Mouse (Mus musculus) c-Kit-positive CD71-positive TER-119-negative erythroid progenitor cells, embryonic 14.5 days (primary cell): ENCODE measurements around the gene Lrpap1.

Experiments used
- DNase-seq: peaks from one replicate; pipeline ENCODE4 v3.0.0-alpha.2; 2013; ENCODE audit warnings: low read depth

Lrpap1 gene

DNA sequence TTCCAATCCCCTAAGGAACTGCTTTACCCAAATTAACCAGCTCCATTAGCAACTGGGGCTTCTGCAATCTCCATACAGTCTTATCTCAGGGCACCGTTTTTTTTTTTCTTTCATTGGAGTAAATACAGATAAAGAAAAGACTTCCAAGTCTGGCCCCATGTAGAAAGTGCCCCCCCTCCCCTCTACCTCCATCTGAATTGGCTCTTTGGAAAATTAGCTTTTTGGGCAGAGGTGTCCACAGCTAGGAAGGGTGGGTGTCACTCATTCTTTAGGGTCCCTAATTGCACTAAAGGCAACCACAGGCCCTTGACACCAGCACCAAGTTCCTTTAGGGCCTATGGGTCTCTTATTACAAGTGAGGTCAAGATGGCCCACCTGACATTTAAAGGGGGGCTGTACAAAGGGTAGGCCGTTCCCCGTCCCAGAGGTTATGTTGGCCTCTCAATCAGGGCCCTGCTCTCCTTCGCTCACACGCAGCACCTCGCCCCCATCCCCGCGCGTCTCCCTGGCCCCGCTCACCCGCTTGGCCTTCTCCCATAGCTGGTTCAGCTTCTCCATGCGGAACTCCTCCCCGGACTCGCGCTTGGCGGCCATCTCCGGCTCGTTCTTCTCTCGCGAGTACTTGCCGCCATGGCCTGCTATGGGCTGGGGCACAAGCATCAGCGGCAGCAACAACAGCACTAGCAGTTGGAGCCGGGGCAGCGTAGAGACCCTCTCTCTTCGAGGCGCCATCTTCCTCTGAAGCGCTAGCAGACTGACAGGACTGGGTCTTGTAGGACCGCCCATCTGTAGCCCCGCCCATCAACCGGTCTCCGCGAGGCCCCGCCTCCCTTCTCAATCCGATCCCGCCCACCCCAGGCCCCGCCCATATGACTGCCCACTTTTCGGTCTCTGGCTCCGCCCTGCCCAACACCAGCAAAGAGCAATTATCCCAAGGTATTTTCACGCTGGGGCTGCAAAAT lies at the start of gene Lrpap1:
TSS of gene Lrpap1 (minus strand) at position 807 of the 962 bp plus-strand sequence.
- peak; percentile 79 for DNase-seq

GRCm38 (mm10) chr5:35149939-35150338 lies 44.4 kb upstream of the Lrpap1 start:
- DNase-seq: no peak

DNA sequence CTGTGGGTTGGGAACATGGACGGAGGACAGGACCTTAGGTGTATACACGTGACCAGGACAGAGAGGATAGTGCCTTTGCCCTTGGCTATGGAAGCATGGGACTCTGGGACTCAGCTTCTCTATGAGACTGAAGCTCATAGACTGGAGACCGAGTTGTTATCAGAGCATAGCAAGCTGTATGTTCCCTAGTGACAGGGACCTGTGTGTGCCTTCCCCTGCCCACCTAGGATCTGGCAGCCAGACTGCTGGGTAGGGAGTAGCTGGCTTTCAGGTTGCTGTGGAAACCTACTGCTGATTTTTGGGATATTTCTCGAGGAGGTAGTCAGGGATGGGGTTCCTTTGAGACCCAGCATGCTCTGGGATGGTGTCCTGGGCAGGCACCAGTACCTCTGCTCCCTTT lies 44.0 kb upstream of the Lrpap1 start:
- DNase-seq: no peak

DNA sequence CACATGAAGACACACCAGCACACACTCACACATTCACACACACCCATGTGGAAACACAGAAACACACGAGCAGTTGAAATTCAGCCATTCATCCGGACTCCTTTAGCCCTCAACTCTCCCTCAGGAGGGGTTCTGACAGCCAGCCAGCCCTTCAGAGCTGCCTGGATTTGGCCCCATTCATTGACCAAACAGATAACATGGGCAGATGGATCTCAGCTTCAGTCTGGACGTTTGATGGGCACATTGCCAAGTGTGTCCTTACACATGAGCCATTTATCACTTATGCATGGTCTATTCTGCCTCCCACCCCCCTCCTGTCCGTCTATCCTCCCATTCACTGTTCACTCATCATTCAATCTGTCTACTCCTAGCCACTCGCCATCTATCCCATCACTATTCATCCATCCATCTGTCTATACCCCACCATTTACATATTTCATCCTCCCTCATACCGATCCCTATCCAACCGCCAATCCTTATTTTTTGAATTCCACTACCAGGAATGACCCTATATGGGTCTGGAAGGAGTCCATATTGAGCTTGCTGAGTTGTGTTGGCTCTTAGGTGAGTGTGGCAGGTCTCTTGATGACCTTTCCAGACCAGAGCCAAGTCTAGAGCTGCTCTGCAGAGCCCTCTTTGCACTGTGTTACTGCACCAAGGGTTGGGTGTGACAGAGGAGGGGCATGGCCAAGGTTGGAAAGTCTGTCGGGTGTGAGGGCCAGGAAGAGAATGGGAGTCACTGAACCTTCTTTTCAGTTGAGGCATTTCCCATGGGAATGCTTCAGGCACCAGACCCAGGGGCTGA lies 42.6 kb upstream of the Lrpap1 start:
- no peak for DNase-seq

DNA sequence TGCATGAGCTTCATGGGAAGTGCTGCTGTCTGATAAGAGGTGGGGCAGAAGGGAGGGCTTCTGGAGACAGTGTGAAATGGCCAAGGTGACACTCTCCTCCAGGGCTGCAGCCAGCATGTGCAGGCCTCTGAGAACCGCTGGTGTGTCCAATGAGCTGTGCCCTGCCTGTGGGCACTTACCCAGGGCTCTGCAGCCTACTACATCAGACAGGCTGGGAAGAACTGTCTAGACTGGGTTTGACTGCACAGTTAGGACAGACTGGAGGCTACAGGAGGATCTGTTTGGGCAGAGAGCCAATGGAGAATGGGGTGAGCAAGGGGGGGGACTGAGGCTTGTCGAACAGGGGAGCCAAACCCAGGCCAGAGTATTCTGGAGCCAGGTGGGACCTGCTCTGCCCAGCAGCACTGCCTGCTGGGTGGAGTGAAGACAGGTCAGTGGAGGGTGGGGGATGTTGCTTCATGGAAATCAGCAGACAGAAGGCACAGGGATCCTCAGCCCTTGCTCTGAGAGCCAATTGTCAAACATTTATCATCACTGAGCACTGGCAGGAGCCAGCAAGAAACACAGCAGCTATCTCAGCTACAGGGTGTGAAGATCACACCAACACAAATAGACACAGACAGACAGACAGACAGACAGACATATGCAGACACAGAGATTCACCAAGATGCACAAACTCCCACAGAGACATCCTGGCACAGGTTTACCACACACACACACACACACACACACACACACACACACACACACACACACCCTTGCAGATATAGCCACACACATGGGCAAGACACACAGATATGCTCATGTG lies 41.8 kb upstream of the Lrpap1 start:
- no peak for DNase-seq

GRCm38 (mm10) chr5:35146747-35147146 lies 41.2 kb upstream of the Lrpap1 start:
- no peak for DNase-seq

- no peak for DNase-seq
Observed at GRCm38 (mm10) chr5:35144716-35145115, 39.1 kb upstream of the Lrpap1 start.

DNA sequence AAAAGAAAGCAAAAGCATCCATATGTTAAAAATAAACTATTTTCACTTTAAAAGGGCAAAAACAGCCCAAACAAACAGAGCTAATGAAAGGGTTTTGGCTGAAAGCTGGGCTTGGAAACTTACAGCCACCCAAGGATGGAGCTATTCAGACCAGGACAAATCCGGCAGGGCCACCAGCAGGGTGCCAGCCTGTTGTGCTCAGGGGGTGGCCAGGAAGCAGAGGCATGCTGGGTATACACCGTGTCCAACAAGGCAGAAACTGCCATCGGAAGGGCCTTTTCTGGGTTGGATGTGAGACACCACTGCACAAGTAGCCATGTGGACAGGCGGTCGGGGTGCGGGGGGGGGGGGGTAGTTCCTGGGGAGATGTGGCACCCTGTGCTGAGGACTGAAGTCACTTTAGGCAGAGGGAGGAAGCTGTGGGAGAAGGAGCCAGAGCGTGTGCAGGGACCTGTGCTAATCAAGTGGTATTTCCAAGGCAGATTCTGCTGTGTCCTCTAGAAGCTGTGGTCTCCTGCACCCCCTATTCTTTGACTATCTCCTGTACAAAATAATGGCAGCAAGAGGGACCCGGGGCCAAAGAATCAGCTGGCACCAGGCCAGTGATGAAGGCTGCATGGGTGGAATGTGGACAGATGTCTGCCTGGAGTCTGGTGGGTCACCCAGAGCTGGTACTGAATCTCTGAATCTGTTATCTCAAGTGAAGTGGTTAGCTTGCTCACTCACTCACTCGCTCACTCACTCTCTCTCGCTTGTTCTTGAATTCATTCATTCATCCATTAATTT lies 38.1 kb upstream of the Lrpap1 start:
- DNase-seq: no peak

- no peak for DNase-seq
Observed at GRCm38 (mm10) chr5:35142910-35143309, 37.3 kb upstream of the Lrpap1 start.

- no peak for DNase-seq
Observed at GRCm38 (mm10) chr5:35141316-35141715, 35.8 kb upstream of the Lrpap1 start.

- DNase-seq: no peak
Observed at GRCm38 (mm10) chr5:35138183-35138611, 32.6 kb upstream of the Lrpap1 start.

- DNase-seq: no peak
Observed at GRCm38 (mm10) chr5:35137510-35138182, 32.1 kb upstream of the Lrpap1 start.

- no peak for DNase-seq
Observed at GRCm38 (mm10) chr5:35135903-35136302, 30.3 kb upstream of the Lrpap1 start.

- DNase-seq: no peak
Observed at GRCm38 (mm10) chr5:35134286-35134685, 28.7 kb upstream of the Lrpap1 start.

DNA sequence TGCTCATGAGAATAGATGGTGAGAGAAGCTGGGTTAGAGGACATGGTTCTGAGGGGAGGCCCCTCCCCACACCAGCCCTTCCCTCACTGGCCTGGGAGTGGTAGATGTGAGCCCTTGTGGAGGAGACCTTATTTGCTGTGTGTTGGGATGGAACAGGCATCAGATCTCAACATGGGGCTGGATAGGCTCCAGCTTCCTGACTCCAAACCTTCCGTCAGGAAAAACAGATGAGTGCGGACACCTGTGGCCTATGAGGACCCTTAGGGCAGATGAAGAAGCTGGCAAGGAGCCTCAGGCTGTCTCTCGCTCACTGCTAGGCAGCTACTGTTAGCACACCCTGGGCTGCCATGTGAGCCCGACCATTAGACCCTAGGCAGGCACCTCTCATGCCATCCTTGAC lies 27.9 kb upstream of the Lrpap1 start:
- DNase-seq: no peak

DNA sequence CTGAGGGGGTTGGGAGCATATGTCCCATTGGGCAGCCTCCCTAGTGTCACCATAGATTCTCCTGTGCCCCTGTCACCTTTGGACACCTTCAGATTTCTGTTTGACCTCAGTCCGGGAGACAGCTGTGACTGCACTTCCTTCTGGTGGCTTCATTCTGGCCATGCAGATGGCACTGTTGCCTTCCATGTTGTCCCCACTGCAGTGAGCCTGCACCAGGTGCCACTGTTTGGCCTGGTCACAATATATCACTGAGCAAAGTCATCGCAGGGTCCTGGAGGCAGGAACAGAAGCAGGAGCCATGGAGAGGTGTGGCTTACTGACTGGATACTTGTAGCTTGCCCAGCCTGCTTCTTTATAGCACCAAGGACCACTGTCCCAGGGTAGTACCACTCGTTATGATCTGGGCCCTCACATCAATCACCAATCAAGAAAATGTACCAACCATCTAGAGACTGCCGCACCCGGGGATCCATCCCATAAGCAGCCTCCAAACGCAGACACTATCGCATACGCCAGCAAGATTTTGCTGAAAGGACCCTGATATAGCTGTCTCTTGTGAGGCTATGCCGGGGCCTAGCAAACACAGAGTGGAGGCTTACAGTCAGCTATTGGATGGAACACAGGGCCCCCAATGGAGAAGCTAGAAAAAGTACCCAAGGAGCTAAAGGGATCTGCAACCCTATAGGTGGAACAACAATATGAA lies 26.9 kb upstream of the Lrpap1 start:
- no peak for DNase-seq

- DNase-seq: peak; percentile 49
Observed at GRCm38 (mm10) chr5:35131773-35132172, 26.2 kb upstream of the Lrpap1 start.

- DNase-seq: no peak
Observed at GRCm38 (mm10) chr5:35131237-35131636, 25.7 kb upstream of the Lrpap1 start.

DNA sequence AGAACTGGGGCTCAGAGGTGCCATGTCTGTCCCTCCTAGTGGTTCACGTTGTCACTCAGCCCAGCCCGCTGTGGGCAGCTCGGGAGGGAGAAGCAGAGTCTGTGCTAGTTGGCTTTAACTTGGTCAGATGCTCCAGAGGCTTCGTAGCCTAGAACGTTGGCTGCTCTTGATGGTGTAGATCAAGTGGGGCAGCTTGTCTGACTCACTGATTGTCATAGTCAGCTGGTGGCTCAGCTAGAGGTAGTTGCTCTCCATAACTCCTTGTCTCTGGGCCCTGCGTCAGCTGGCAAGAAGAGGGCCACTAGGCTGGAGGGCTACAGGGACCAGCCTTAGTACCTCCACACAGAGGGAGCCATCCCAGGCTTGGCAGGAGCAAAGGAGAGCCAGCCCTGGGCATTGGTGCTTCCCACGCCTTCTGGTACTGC lies 24.2 kb upstream of the Lrpap1 start:
- no peak for DNase-seq

- no peak for DNase-seq
Observed at GRCm38 (mm10) chr5:35129208-35129607, 23.6 kb upstream of the Lrpap1 start.
